Mouse (Mus musculus) heart, postnatal 0 days (tissue): ENCODE measurements at regions not wholly inside any gene's neighbourhood (a gene's known extent, or its start where the extent isn't known, plus 50 kb on each side); places are given as distances from the start of the nearest gene placed in this dataset.

Experiments
- CTCF ChIP-seq: IDR thresholded peaks from 2 replicates; pipeline ENCODE4 v1.5.1; 2016; ENCODE audit warnings: antibody characterized with exemption, control low read depth, low read depth
- EP300 ChIP-seq: IDR thresholded peaks from 2 replicates; pipeline ENCODE4 v1.6.1; 2016; ENCODE audit warnings: antibody characterized with exemption, low read depth

DNA sequence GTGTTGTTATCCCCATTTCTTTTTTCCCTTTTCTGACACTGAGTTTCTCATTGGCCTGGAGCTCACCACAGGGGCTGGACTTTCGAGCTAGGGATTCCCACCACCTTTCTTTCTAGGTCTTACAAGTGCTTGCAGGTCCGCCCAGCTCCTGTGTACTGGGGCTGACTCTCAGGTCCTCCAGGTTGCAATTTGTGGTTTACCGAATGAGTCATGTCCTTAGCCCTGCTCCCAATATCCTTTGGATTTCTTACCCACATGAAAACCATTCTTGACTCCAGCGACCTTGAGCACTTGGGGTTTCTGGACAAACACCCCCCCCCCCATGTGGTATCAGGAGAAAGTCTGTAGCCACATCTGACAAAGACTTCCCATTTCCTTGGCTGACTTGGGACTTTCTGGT, 167.3 kb downstream of the Vrk1 start:
- TF ChIP-seq CTCF, result no peak
- no peak for TF ChIP-seq EP300
